Mouse (Mus musculus) CH12.LX (cell line): ENCODE data around the gene Suds3. TPM values are rescaled to one million over a fixed set of nuclear protein-coding genes. Genes with fewer than 3 reads are reported as not detected.

Source experiments
- DNase-seq: peaks from one replicate; pipeline ENCODE4 v3.0.0-alpha.2; 2013; ENCODE audit errors: extremely low read depth
- H3K27ac ChIP-seq: 2 replicates; pipeline ENCODE4 v1.5.1; 2012; ENCODE audit warnings: low read depth, mild to moderate bottlenecking, control low read depth, moderate library complexity; ENCODE audit not compliant: insufficient read depth
- H3K27me3 ChIP-seq: replicated peaks from 2 replicates; pipeline ENCODE3; 2012; ENCODE audit warnings: inconsistent platforms
- H3K36me3 ChIP-seq, 2 experiments: replicated peaks in 1 of 2; 2 replicates each; pipeline versions ENCODE3 to v1.6.1; 2012; ENCODE audit warnings: inconsistent platforms in 1 of 2, low read length in 1 of 2, mild to moderate bottlenecking in 1 of 2, mixed read lengths in 1 of 2, moderate library complexity in 1 of 2; ENCODE audit not compliant: control insufficient read depth in 1 of 2, insufficient read depth in 1 of 2
- H3K4me1 ChIP-seq, 2 experiments: 2 replicates each; pipeline ENCODE4 v1.6.1; 2012; ENCODE audit warnings: inconsistent platforms in 1 of 2, moderate library complexity in 1 of 2; ENCODE audit not compliant: insufficient read depth in 2 of 2, control insufficient read depth in 1 of 2
- H3K4me2 ChIP-seq: 2 replicates; pipeline ENCODE4 v1.6.1; 2012; ENCODE audit warnings: low read depth, mild to moderate bottlenecking, control low read depth; ENCODE audit not compliant: poor library complexity, insufficient read depth, severe bottlenecking
- H3K4me3 ChIP-seq, 3 experiments: fragments of 150-350 bp in 1 of 3; sonication (generic) in 1 of 3; replicated peaks in 1 of 3; 2 replicates each; pipeline versions ENCODE3 to v1.5.1; 2011 to 2012; ENCODE audit warnings: low read depth in 2 of 3, low read length in 2 of 3, mild to moderate bottlenecking in 2 of 3, moderate library complexity in 2 of 3, control low read depth in 1 of 3, improper control_type of control experiment in 1 of 3, inconsistent platforms in 1 of 3, mixed read lengths in 1 of 3; ENCODE audit not compliant: poor library complexity in 1 of 3
- H3K79me2 ChIP-seq: replicated peaks from 2 replicates; pipeline ENCODE4 v1.6.1; 2012; ENCODE audit warnings: mild to moderate bottlenecking, moderate library complexity; ENCODE audit not compliant: control insufficient read depth, poor library complexity, insufficient read depth, severe bottlenecking; ENCODE audit errors: extremely low read depth
- H3K9ac ChIP-seq: 2 replicates; pipeline ENCODE4 v1.6.1; 2012; ENCODE audit warnings: low read depth, mild to moderate bottlenecking, control low read depth, moderate library complexity; ENCODE audit not compliant: insufficient read depth
- H3K9me3 ChIP-seq: replicated peaks from 2 replicates; pipeline ENCODE3; 2012; ENCODE audit warnings: low read length, inconsistent platforms, mixed read lengths
- CHD1 ChIP-seq: IDR thresholded peaks from 2 replicates; pipeline ENCODE4 v1.6.1; 2012; ENCODE audit warnings: low read depth, low read length, improper control_type of control experiment, inconsistent platforms
- CTCF ChIP-seq, 2 experiments: IDR thresholded peaks in 1 of 2; conservative IDR thresholded peaks in 1 of 2; 2 replicates each; pipeline ENCODE4 v1.5.1; 2011 to 2012; ENCODE audit warnings: low read depth in 2 of 2, low read length in 2 of 2, improper control_type of control experiment in 1 of 2, inconsistent platforms in 1 of 2, mild to moderate bottlenecking in 1 of 2, moderate library complexity in 1 of 2
- EP300 ChIP-seq: IDR thresholded peaks from 2 replicates; pipeline ENCODE4 v1.6.1; 2011; ENCODE audit warnings: low read length, improper control_type of control experiment
- ETS1 ChIP-seq: conservative IDR thresholded peaks from 2 replicates; pipeline ENCODE4 v1.6.1; 2012; ENCODE audit warnings: low read depth, mild to moderate bottlenecking, inconsistent platforms, low read length, improper control_type of control experiment, moderate library complexity
- JUN ChIP-seq: IDR thresholded peaks from 2 replicates; pipeline ENCODE4 v1.6.1; 2011; ENCODE audit warnings: low read depth, mild to moderate bottlenecking, low read length, improper control_type of control experiment, moderate library complexity; ENCODE audit not compliant: insufficient read depth
- KAT2A ChIP-seq: IDR thresholded peaks from 2 replicates; pipeline ENCODE4 v1.6.1; 2012; ENCODE audit warnings: low read length, improper control_type of control experiment, inconsistent platforms; ENCODE audit not compliant: insufficient replicate concordance
- MAFK ChIP-seq: IDR thresholded peaks from 2 replicates; pipeline ENCODE4 v1.6.1; 2011; ENCODE audit warnings: low read length, improper control_type of control experiment; ENCODE audit not compliant: insufficient replicate concordance
- MAZ ChIP-seq: IDR thresholded peaks from 2 replicates; pipeline ENCODE4 v1.6.1; 2012; ENCODE audit warnings: low read depth, mild to moderate bottlenecking, inconsistent platforms, low read length, improper control_type of control experiment, moderate library complexity
- MEF2A ChIP-seq: IDR thresholded peaks from 2 replicates; pipeline ENCODE4 v1.6.1; 2014; ENCODE audit warnings: low read depth, mild to moderate bottlenecking, inconsistent platforms, low read length, improper control_type of control experiment, borderline replicate concordance
- MXI1 ChIP-seq: IDR thresholded peaks from 2 replicates; pipeline ENCODE4 v1.6.1; 2011; ENCODE audit warnings: mild to moderate bottlenecking, low read depth, low read length, improper control_type of control experiment
- NRF1 ChIP-seq: IDR thresholded peaks from 2 replicates; pipeline ENCODE4 v1.6.1; 2014; ENCODE audit warnings: low read depth, mild to moderate bottlenecking, inconsistent platforms, low read length, improper control_type of control experiment, moderate library complexity
- RAD21 ChIP-seq: IDR thresholded peaks from 2 replicates; pipeline ENCODE4 v1.6.1; 2011; ENCODE audit warnings: low read depth, mild to moderate bottlenecking, low read length, improper control_type of control experiment, moderate library complexity
- SIN3A ChIP-seq: IDR thresholded peaks from 2 replicates; pipeline ENCODE4 v1.6.1; 2012; ENCODE audit warnings: low read length, improper control_type of control experiment, inconsistent platforms
- SMC3 ChIP-seq: IDR thresholded peaks from 2 replicates; pipeline ENCODE4 v1.6.1; 2011; ENCODE audit warnings: low read depth, low read length, improper control_type of control experiment
- UBTF ChIP-seq: IDR thresholded peaks from 2 replicates; pipeline ENCODE4 v1.6.1; 2012; ENCODE audit warnings: low read depth, mild to moderate bottlenecking, inconsistent platforms, low read length, improper control_type of control experiment, moderate library complexity
- ZKSCAN1 ChIP-seq: IDR thresholded peaks from 2 replicates; pipeline ENCODE4 v1.6.1; 2012; ENCODE audit warnings: low read depth, inconsistent platforms, low read length, improper control_type of control experiment, borderline replicate concordance
- ZMIZ1 ChIP-seq: IDR thresholded peaks from 2 replicates; pipeline ENCODE4 v1.6.1; 2012; ENCODE audit warnings: low read depth, mild to moderate bottlenecking, inconsistent platforms, low read length, improper control_type of control experiment
- ZNF384 ChIP-seq: IDR thresholded peaks from 2 replicates; pipeline ENCODE4 v1.6.1; 2012; ENCODE audit warnings: low read depth, low read length, improper control_type of control experiment, inconsistent platforms
- dilution Hi-C: fragments of 300-500 bp; cut with MboI; formaldehyde crosslinking; loops from 2 replicates; pipeline ENCODE4 v1.14.3; 2020; ENCODE audit warnings: low sequenced_read_pairs; ENCODE audit not compliant: extremely low pct_unique_long_range_greater_than_20kb, extremely low pct_ligation_motif_present
- in situ Hi-C: fragments of 300-500 bp; cut with MboI; formaldehyde crosslinking; loops from 3 replicates; pipeline ENCODE4 v1.14.3; 2019; ENCODE audit warnings: low sequenced_read_pairs, low pct_ligation_motif_present, low pct_unique_long_range_greater_than_20kb, mixed read lengths
- polyA plus RNA-seq: library from polyadenylated mRNA; unstranded; fragments of >175 nt; gene quantifications from 2 replicates; pipeline ENCODE4 v1.2.1, GENCODE M21; 2012; ENCODE audit warnings: low read depth; ENCODE audit not compliant: insufficient read length
- total RNA-seq, 2 experiments: library from RNA; depleted of rRNA; stranded (reverse); fragments of 300-350 nt in 1 of 2; fragments of >200 nt in 1 of 2; gene quantifications; 2 replicates each; pipeline ENCODE4 v1.2.3; 2012 to 2014

Suds3 gene
- total and polyA plus RNA-seq, 3 experiments: 54.2 to 103 (median 68.1) TPM

DNA sequence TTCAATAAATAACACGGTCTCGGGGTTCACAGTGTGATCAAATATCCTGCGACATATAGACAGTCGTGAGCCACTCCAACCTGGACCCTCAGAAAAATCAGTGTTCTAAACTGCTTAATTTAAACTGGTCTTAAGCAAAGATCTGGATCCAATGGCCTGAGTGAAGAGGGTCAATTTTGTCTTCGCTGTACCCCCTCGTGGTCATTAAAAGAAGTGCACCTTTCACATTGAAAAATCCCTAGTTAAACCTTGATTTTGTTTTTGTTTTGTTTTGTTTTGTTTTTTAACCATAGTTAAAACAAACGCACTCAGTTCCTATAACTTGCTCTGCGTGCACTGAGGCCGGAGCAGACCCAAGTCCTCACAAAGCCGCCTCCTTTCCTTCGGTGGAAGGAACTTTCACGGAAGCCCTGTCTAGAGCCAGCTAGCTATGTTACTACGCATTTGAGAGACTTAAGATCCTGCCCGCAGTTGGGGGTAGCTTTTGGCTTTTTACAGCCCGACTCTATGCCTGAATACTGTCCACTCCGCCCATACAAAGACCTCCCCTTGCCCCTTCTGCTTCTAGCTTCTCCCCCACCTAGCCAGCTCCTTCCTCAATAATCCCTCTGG is 1.2 kb downstream of the Suds3 start:
- Histone ChIP-seq H3K4me3 (peak overlapping the region; percentile 91 to 98 (median 95)), H3K36me3 (peaks cover 28 to 38% of the 10 kb centered on the region in 2 experiments)
- dilution Hi-C loops: no loop called here
- TF ChIP-seq ZNF384 (no peak), SIN3A (0 out of 2 replicates have a peak, but pooled peaks have one; percentile 10), RAD21 (peak; percentile 11), CTCF (conservative IDR thresholded peaks at IDR 0.05 in 1 of 2, IDR thresholded peaks at IDR 0.05 in 1 of 2; ENCODE audit: low read depth in 2 of 2, low read length in 2 of 2) (peak; percentile 62 to 72), SMC3 (0 out of 2 replicates have a peak, but pooled peaks have one; percentile 9)
- TF ChIP-seq, all 38 proteins: peak for 4
- no peaks in the 10 kb centered on the region for H3K27me3 ChIP-seq
- in situ Hi-C loops: loop anchor here (5.0 to 10.0 kb wide), 2 partner anchors 170 to 378 kb away; partner anchors contain the start of gene Pebp1
- H3K9me3 ChIP-seq: no peaks in the 10 kb centered on the region
- H3K9ac ChIP-seq: peak overlapping the region; percentile 91
- no peak for DNase-seq
- peaks cover 17% of the 10 kb centered on the region for H3K79me2 ChIP-seq
- H3K4me1 ChIP-seq: peaks cover 0 to 16% of the 10 kb centered on the region in 2 experiments; a peak in 2 of 4 replicates
- H3K27ac ChIP-seq: peak overlapping the region; percentile 1; the same call in 1 of the 2 replicates
- H3K4me2 ChIP-seq: peak overlapping the region; percentile 18

DNA sequence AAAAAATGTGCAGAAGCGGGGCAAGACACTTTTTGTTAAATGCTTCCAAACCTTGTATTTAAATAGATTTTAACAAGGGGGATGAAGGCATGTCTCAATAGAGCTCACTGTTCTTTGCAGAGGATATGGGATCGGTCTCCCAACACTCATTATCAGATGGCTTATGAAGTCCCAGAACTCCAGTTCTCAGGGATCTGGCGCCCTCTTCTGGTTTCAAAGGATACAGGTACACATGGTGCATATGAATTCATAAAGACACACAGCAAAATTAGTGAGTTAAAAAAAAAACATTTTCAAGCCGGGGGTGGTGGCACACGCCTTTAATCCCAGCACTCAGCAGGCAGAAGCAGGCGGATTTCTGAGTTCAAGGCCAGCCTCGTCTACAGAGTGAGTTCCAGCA is 2.6 kb downstream of the Suds3 start:
- in situ Hi-C loops: loop anchor here (10.0 kb wide), 1 partner anchor 171 kb away; the partner anchor contains the start of gene Pebp1
- DNase-seq: peak; percentile 53
- H3K4me2 ChIP-seq: no peak overlapping the region
- TF ChIP-seq RAD21 (no peak), CTCF (conservative IDR thresholded peaks at IDR 0.05 in 1 of 2, IDR thresholded peaks at IDR 0.05 in 1 of 2; ENCODE audit: low read depth in 2 of 2, low read length in 2 of 2) (peak in 1 of 2 experiments; percentile 44; a peak in 2 of 4 replicates)
- H3K9me3 ChIP-seq: no peaks in the 10 kb centered on the region
- no peak overlapping the region for H3K4me3 ChIP-seq
- H3K79me2 ChIP-seq: peaks cover 17% of the 10 kb centered on the region
- H3K4me1 ChIP-seq: peaks cover 0 to 11% of the 10 kb centered on the region in 2 experiments; a peak in 2 of 4 replicates
- no peaks in the 10 kb centered on the region for H3K27me3 ChIP-seq
- no peak overlapping the region for H3K9ac ChIP-seq
- peaks cover 42 to 52% of the 10 kb centered on the region in 2 experiments for H3K36me3 ChIP-seq
- dilution Hi-C loops: no loop called here
- H3K27ac ChIP-seq: no peak overlapping the region

DNA sequence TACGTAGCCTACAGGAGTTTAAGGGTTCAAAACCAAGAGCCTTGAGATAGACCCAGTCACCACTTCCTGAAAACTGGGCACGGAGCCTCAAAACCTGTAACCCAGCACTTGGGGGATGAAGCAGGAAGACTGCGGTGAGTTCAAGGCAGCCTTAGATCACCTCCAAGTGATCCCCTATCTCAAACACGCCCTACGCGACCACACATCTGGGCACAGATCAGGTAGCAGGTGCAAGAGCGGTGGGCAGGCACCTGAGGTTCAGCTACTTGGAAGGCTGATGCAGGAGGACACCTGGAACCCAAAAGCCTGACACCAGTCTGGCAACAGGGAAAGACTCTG is 4.2 kb downstream of the Suds3 start:
- DNase-seq: no peak
- Histone ChIP-seq H3K9ac (no peak overlapping the region), H3K27me3 (no peaks in the 10 kb centered on the region), H3K4me1 (peaks cover 0 to 11% of the 10 kb centered on the region in 2 experiments; a peak in 2 of 4 replicates), H3K27ac (no peak overlapping the region), H3K79me2 (peaks cover 17% of the 10 kb centered on the region), H3K9me3 (no peaks in the 10 kb centered on the region), H3K4me2 (no peak overlapping the region), H3K36me3 (peaks cover 56 to 68% of the 10 kb centered on the region in 2 experiments), H3K4me3 (no peak overlapping the region)
- no peak for TF ChIP-seq MAFK
- no peak for TF ChIP-seq NRF1
- no peak for TF ChIP-seq EP300
- no peak for TF ChIP-seq JUN
- TF ChIP-seq SIN3A: no peak
- TF ChIP-seq MEF2A: no peak
- TF ChIP-seq MAZ: no peak
- TF ChIP-seq CHD1: no peak
- TF ChIP-seq ZMIZ1: no peak
- TF ChIP-seq KAT2A: no peak
- no peak for TF ChIP-seq SMC3
- no peak for TF ChIP-seq ETS1
- TF ChIP-seq MXI1: no peak
- TF ChIP-seq ZKSCAN1: no peak
- TF ChIP-seq UBTF: no peak
- in situ Hi-C loops (loop anchor here (10.0 kb wide), 1 partner anchor 173 kb away; the partner anchor contains the start of gene Pebp1), dilution Hi-C loops (no loop called here)
